Mouse (Mus musculus) left cerebral cortex, postnatal 36 days (tissue): ENCODE results near the gene Capn1. TPM values are rescaled to one million over a fixed set of nuclear protein-coding genes. Genes with fewer than 3 reads are reported as not detected.

Experiments used
- DNase-seq, 2 experiments: peaks; one replicate each; pipeline ENCODE4 v3.0.0; 2021 to 2022; ENCODE audit warnings: low spot score in 2 of 2, mixed read lengths in 1 of 2
- intact Hi-C: fragments of 180-260 bp; cut with DNase I; formaldehyde crosslinking; loops from one replicate; pipeline ENCODE4 v1.15.1; 2025
- total RNA-seq, 2 experiments: library from RNA; stranded (reverse); gene quantifications; 2 replicates each; pipeline ENCODE4 v1.2.3; 2021

Capn1 gene
- total RNA-seq, 2 experiments from 2014 or later, result 19.6 to 20.9 TPM

DNA sequence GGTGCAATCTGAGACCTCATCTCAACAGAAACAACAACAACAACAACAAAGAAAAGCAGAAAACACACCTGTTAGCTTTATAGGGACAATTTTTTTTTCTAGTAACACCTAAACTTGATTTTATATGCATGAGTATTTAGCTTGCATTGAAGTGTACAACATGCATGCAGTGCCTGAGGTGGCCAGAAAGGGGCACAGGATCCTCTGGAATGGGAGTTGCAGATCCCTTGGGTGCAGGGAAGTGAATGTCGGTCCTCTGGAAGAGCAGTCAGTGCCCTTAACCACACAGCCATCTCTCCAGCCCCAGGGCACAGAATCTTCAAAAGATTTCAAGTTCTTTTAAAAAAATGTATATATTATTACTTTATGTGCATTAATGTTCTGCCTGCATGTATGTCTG is 53.0 kb downstream of the Capn1 start:
- DNase-seq, result no peak
- intact Hi-C loops, result no loop called here

DNA sequence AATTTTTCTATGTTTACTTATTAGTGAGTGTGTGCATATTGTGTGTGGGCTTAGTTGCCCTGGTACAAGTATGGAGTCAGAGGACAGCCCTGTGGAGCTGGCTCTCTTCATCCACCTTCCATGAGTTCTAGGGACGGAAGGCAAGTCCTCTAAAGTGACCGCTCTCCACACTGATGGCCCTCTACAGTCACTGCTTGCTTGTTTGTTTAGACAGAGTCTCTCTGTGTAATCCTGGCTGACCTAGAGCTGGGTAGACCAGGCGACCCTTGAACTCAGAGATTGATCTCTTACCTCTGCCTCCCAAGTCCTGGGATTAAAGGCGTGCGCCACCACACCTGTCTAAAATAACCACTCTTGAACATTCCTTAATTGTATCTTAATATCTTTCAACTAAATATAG is 58.3 kb downstream of the Capn1 start:
- intact Hi-C loops, result no loop called here
- DNase-seq, result no peak

DNA sequence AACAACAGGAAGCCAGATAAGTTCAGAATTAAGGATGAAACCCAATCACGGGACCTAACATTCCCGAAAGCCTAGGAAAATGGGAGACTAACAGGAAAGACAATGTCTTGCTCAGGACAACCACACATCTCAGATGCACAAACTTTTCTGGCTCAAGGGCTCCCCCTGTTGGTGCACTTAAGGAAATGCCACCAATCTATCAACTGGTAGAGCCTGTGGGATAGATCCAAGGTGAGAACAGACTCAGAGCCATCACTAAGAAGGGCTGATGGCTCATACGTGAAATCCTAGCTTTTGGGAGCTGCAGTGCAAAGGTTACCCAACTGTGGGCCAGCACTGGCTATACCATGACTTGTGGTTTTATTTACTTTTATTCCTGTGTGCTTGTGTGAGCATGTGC is 59.0 kb downstream of the Capn1 start:
- intact Hi-C loops, result loop anchor here (1.0 kb wide), 1 partner anchor 32 kb away; the partner anchor contains the start of gene Cdc42ep2
- peak; percentile 63 to 76 for DNase-seq

DNA sequence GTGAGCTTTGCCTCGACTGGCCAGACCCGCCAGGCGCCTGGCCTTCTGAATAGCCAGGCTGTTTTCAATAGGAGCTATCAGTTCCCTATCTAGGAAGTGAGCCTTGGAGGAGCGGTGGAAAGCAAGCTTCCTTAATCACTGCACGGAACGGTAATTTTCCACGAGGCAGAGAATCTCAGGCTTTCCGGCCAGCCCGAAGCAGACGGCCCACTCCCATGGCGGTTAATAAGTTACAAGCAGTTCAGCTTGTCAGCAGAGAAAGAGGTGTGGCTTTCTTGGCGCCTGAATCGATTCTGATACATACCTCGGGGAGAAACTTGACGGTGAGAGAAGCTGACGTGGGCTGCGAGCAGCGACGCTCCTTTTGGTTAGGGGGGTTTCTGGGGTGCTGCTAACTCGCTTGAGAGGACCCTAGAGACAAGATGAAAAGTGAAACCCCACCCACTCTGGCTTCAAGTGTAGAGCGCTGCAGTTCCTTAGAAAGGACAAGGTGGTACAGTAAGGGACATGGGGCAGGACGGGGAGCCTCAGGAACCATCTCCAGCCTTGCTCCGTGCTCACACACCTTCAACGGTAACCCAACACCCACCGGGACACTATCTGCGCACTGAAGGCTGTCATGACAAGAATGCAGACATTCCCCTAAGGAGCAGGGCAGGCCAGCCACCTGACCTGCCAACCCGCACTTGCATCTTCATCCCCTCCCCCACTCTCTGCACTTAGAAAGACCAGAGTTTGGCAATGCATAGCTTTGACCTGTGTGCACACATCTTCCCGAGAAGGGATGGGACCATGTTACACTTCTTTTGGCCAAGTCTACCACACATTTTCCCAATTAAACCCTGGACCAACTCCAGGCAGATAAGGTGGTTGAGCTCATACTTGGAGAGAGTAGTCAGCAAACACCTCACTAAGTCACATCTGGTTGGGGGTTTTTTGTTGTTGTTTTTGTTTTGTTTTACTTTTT is 59.7 kb downstream of the Capn1 start:
- DNase-seq, result no peak
- intact Hi-C loops, result loop anchor here (1.0 kb wide), 1 partner anchor 32 kb away; the partner anchor contains the start of gene Cdc42ep2

DNA sequence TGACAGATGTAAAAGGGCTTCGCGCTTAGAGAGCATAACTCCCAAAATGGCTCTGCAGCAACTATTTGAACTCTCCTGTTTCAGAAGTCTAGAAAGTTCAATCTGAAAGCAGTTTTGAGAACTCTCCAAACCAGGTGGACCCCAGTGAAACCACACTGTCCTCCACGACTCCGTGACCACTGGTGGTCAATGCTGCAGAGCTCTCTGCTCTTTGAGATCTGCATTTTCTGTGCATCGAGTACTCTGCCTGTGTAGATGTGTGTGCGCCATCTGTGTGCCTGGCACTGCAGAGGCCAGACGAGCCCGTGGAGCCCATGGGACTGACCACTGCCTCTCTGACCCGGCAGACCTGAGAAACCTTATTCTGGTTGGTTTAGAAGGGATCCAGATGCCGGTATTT is 60.8 kb downstream of the Capn1 start:
- intact Hi-C loops, result no loop called here
- DNase-seq, result no peak

DNA sequence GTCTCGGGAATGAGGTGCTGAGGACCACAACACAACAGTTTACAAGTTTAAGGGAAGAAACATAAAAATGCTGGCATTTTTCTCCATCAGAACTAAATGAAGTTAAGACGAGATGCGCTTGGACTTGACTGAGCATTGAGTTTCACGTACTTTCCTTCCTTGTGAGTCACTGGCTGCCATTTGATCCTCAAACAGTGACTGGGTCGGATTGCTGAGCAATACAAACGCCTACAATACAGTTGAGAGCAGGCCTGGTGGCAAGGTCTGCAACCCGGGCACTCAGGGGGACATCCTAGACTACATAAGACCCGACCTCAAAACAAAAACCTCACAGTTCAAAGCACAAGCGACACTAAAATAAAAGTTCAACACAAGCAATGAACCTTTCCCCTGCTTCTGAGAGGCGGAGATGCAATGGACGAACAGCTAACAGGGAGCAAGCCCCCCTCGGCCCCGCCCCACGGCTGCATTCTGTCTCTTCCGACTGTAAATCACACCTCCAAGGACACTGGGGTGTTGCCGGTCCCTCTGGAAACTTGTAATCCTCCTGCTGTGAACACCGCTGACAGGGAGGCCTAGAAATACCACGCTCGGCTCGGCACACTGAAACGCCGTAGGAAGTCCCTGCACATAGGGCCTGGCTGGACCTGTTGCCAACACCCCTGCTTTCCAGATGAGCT is 61.5 kb downstream of the Capn1 start:
- intact Hi-C loops, result no loop called here

DNA sequence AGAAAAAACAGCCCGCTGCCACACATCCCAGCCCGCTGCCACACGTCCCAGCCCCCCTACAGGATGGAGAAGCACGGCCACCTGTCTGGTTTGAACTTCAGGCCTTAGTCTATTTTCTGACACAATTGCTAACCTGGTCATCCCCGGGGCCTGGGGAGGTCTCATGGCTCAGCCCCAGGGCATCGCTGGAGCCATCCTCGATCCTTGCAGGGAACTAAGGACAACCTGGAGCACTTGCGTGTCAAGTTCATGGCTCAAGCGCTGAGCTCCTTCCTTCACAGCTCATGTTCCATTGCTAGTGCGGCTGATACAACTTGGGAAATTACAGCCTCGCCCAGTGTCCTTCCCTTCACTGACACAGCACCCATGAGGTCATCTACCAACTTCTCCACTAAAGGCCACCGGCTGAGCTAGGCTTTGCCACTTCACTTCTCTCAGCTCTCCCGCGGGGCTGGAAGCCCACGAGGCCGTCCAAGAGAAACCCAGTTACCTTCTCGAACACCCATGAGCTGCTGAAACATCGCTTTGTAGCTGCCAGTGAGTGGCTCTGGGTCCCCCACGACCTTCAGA is 62.4 kb downstream of the Capn1 start:
- intact Hi-C loops, result no loop called here
- DNase-seq, result no peak

More for the DNA sequence above, 61.5 kb downstream of the Capn1 start:
- DNase-seq, result no peak

DNA sequence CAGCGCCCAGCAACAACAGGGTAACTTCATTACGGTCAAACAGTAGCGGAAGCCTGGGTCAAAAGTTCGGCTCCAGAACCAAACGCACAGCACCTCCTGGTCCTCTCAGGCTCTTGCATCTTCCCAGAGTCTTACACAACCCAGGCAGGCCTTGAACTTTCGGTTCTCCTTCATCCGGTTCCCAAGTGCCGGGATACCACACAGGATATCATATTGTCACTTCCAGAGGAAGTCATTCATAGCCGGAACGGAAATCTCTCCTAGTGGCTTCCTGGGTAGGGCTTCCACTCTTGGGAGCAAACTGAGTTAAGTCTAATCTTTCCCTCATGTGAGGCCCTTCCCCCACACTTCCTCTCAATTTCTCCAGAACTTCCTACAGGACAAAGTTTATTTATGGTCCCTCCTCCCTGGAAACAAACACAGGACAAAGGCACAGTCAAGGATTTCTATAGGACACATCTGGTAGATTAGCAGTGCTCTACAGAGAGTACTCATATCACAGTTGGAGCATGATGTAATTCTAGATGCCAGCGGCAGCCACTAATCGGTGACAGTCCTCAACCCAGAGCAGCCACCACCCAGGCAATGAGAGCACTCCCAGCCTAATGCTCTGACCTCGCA is 63.5 kb downstream of the Capn1 start:
- DNase-seq, result no peak
- intact Hi-C loops, result no loop called here

DNA sequence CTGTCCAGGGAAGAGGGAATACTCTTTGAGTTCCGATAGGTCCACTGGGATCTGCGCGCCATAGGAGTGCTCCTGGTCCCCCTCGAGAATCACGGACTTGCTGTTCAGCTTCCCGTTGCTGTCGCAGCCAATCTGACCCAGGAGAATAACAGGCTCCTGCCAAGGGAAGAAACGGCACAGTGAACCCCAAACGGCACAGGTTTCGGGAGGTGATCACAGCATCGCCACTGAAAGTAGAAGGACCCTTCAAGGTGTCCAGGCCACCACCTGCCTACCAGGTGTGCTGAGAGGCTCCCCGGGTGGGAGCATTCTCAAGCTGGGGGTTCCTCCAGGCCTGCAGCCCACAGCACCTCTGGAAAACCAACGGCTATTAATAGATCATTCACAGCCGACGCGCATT is 64.1 kb downstream of the Capn1 start:
- intact Hi-C loops, result no loop called here
- no peak for DNase-seq

DNA sequence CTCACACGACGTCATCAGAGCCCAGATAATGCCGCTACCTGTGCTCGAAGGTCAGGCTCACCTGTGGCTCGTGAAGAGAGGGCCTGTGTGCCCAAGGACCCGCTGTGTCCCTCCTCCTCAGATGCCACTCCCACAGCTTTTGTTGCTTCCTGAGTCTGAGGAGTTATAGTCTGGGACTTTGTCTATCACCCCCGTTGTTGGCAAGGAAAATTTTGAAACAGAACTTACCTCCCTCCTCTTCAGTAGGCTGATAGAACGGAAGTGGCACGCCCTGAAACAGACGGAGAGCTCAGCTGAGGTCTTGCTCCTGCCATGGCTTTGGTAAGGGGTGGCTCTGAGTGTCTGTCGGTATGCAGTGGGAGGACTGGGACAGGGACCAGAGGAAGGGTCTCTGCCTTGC is 65.5 kb downstream of the Capn1 start:
- no peak for DNase-seq
- intact Hi-C loops, result no loop called here

DNA sequence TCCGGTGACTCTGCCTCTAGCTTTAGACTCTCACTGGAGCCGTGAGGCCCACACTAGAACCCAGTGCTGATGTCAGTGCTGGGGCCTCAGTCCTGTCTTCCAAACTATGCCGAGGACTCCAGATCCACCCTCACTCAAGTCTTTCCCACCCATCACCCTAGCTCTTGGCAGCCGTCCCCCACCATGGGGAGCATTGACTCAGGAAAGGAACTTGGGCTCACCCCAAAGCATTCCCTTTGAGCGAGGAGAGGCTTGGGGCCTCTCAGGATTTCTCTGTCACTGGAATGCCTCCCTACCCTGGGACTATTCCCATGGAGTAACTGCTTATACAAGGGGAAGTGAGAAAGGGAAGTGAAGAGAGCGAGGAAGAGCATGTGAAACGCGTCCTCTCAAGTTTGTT is 69.8 kb downstream of the Capn1 start:
- intact Hi-C loops, result no loop called here
- no peak for DNase-seq

DNA sequence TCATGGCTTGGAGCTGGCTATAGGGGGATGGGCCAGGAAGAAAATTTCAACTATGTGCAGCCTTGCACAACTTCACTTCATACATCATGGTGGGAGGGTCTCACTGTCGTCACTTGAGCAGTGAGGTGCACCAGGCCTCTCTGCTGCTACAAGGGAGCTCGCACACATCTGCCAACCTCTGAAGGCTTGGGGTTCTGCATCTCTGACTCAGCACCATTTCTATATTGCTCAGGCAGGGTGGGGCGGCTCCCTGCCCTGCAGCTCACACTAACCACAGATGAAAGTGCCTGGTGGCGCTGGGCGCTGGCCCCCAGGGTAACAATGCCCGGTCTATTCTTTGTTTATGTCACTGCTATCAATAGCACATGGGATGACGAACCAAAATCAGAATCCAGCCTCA is 70.7 kb downstream of the Capn1 start:
- DNase-seq, result no peak
- intact Hi-C loops, result no loop called here

DNA sequence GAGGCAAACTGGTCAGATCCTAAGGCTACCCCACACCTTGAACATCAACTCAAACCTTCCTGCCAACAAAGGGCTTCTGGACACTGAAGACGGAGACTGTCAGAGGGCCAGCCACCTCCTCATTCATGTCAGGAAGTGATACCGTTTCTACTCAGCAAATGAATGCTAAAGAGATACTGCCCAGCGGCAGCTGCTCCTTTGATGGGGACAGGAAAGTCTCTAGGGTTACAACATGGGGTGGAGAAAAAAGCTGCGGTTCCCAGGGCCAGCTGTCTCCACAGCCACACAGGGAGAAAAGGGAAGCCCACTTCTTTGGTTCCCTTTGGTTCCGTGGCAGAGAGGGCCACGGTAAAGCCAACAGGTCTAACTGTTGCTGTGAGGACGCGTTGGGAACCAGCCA is 71.6 kb downstream of the Capn1 start:
- intact Hi-C loops, result no loop called here
- DNase-seq, result no peak

DNA sequence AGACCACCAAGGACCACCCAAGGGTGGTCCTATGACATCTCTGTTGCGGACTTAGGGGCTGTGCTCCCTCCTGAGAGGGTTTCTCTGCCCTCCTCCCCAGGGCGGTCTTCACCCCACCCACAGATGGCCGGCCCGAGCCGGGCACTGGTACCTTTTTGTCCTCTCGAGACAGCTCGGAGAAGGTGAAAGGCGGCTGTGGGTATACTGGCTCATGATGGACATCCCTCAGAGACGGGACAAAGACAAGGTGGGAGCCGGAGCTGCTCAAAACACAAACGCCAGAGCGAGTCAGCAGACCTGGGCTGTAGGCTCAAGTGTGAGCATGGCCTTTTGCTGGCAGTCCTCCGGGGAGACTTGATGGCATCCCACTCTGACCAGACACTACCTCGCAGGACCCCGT is 72.3 kb downstream of the Capn1 start:
- DNase-seq, result no peak
- intact Hi-C loops, result no loop called here

DNA sequence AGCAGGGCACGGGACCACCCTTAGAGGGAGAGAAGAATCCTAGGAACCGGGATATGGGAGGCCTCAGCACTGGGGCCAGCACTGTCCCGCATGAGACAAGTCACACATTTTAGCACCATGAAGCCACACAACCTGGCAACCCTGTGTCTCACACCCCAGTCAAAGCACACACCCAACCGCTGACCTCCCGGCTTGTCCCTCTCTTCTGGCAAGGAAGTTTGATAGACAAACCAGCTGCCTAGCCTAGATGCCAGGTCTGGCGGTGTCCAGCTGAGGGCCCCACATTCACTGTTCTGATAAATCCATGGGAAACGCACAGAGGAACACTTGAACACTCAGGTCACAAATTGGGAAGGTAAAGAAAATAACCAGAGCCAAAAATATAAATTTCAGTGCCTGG is 73.1 kb downstream of the Capn1 start:
- no peak for DNase-seq
- intact Hi-C loops, result no loop called here

DNA sequence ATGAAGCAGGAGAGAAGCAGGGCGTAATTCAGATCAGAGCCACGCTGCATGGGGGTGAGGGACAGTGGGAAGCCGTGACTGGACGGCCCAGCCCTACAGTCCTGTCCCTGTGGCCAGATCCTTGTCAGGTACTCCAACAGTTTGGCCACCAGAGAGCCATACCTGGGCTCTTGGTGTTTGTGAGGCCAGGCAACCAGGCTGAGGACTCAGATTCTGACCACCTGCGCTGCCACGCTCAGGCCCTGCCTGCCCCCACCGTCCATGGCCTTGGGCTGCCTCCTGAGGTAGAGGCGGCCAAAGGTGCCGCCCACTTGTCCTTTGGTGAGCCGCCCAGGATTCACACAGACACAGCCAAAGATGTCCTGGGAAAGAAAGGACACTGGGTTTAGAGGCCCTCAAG is 75.0 kb downstream of the Capn1 start:
- intact Hi-C loops, result no loop called here
- no peak for DNase-seq

DNA sequence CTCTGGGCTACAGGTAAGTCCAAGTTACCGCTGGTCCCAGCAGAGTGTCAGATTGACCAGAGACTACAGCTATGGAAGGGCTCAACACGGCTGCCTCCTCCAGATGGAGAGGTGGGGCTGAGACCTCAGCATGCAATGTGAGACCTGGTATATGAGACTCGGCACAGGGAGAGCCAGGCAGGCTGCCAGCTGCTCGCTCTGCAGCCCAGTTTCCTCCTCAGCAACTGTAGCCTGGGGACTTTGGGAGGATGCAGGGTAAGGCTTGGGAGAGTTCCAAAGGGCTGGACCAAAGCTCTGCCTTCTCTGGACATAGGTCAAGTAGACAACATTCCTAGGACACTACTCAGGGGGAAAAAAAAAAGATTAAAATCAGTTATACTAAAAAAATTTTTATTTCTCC is 75.5 kb downstream of the Capn1 start:
- DNase-seq, result no peak
- intact Hi-C loops, result no loop called here

DNA sequence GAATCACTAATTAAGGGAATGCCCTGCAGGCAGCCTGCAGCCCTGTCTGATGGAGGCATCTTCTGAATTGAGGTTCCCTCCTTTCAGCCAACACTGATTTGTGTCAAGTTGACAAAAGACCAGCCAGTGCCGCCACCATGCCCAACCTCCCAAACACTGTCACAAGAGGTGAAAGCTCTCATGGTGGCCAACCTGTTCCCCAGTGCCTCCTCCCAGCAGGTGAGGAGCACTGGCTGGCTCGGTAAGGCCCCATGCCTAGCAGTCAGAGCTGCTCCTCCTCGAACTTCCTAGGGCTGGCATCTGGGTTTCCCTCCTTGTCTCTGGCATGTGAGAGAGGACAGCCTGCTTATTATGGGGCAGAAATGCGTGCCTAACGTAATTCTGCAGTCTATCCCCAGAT is 76.0 kb downstream of the Capn1 start:
- intact Hi-C loops, result no loop called here
- DNase-seq, result no peak
